Mouse (Mus musculus) ES-Bruce4 (cell line): ENCODE measurements around the gene Rdm1.
"Not testable (repeated sequence)": the region's sequence is repeated elsewhere in the genome, so short reads cannot be mapped to it uniquely, and the experiment has no call there.

Experiments
- CTCF ChIP-seq: IDR thresholded peaks from one replicate; pipeline ENCODE4 v1.8.1; 2011; ENCODE audit warnings: low read depth, low read length
- EP300 ChIP-seq: IDR thresholded peaks from 2 replicates; pipeline ENCODE4 v1.6.1; 2011; ENCODE audit warnings: low read depth, low read length; ENCODE audit not compliant: insufficient read depth
- POLR2A ChIP-seq: IDR thresholded peaks from one replicate; pipeline ENCODE4 v1.8.1; 2011; ENCODE audit warnings: low read length; ENCODE audit not compliant: insufficient read depth

DNA sequence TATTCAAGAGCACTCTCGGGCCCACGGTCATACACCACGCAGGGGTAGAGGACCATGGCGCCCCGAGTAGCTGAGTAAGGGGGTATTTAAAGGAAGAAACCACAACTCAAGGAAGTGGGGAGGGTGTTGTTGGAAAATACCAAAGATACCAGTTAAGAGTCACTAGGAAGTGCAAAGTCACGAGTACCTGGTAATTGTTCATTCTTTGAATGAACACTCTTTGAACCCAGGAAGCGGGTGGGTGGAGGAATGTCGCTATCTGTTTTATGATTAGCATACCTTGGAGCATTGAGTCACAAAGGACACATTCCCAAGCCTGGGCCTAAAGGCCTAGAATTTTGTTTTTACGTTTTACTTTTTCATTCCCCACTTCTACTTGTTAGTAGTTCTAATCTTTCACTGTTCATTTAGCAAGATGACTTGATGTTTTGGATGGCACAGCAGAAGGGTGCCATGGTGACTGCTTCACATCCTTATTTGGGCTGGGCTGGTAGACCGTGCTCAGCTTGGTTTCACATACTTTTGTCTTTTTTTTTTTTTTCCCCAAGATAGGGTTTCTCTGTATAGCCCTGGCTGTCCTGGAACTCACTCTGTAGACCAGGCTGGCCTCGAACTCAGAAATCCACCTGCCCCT, 6.9 kb upstream of the Rdm1 start:
- not testable (repeated sequence) for TF ChIP-seq CTCF, EP300, POLR2A
